Mouse (Mus musculus): Measurements from ENCODE around the gene Slc7a11. TPM values are rescaled to one million over a fixed set of nuclear protein-coding genes. Genes with fewer than 3 reads are reported as not detected.

Gene Slc7a11
- polyA plus RNA-seq, 1 experiment from 2014 or later = 0.24 TPM

GRCm38 (mm10) chr3:50347081-50347480 is 96.3 kb downstream of the Slc7a11 start:
- no peaks in the 10 kb centered on the region for H3K27me3 ChIP-seq (replicated peaks)
- 28% methylated on average over 1 of the region's 1 CpGs for WGBS
- no peaks in the 10 kb centered on the region for H3K36me3 ChIP-seq
- no peak overlapping the region for H3K9ac ChIP-seq
- no peak overlapping the region for H3K4me2 ChIP-seq
- no peak overlapping the region for H3K27ac ChIP-seq
- no peaks in the 10 kb centered on the region for H3K4me1 ChIP-seq
- ATAC-seq (ENCODE audit: insufficient read depth, low FRiP score, low read depth) = peak; percentile 39; the same call in 1 of the 2 replicates
- H3K9me3 ChIP-seq = no peaks in the 10 kb centered on the region
- no peak overlapping the region for H3K4me3 ChIP-seq (replicated peaks)

- no peaks in the 10 kb centered on the region for H3K36me3 ChIP-seq
- no peak for ATAC-seq (ENCODE audit: insufficient read depth, low FRiP score, low read depth)
- 80% methylated on average over 1 of the region's 1 CpGs for WGBS
- no peaks in the 10 kb centered on the region for H3K27me3 ChIP-seq (replicated peaks)
- no peak overlapping the region for H3K27ac ChIP-seq
- no peak overlapping the region for H3K4me3 ChIP-seq (replicated peaks)
- H3K4me1 ChIP-seq = no peaks in the 10 kb centered on the region
- no peak overlapping the region for H3K4me2 ChIP-seq
- H3K9ac ChIP-seq = no peak overlapping the region
- H3K9me3 ChIP-seq = no peaks in the 10 kb centered on the region
Observed at GRCm38 (mm10) chr3:50344411-50344810, 99.0 kb downstream of the Slc7a11 start.

DNA sequence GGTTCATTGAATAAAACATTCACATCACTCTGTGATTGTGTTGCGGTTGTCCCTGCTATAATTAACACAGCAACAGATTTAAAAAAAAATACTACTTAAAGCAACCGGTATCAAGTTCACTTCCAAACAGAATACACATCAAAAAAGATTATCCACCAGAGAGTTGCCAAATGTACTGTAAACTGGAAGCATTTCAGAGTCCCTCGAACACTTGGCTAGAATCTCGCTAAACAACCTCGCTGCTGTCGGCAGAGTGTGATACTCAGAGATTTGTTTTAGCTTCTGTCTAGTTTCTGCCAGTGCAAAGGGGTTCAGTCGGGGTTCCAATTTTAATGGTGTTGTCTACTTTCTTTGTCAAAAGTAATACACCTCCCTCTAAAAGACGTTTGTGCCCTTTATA is 118.9 kb downstream of the Slc7a11 start:
- H3K9ac ChIP-seq = no peak overlapping the region

DNA sequence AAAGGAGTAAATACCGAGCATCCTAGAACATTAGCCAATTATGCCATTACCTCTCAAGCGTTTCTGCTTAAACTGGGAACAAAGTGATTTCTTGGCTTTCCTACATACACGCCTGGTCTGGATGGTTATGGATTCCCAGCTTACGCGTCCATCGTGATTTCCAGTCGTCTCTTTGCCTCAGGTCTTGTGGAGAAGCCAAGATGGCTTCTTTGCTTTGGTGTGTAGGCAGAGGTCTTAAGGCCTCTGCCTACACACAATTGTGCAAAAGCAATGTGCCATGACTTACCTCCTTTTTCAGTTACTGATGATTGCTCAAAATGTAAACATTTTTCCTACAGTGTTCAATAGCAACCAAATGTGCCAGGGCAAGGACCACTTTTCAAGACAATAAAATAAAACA is 119.5 kb downstream of the Slc7a11 start:
- Histone ChIP-seq H3K27me3 (replicated peaks) (no peaks in the 10 kb centered on the region), H3K4me1 (no peaks in the 10 kb centered on the region), H3K9me3 (no peaks in the 10 kb centered on the region), H3K4me2 (no peak overlapping the region), H3K36me3 (no peaks in the 10 kb centered on the region), H3K27ac (no peak overlapping the region), H3K9ac (no peak overlapping the region), H3K4me3 (replicated peaks) (no peak overlapping the region)
- 86% methylated on average over 7 of the region's 7 CpGs for WGBS
- no peak for ATAC-seq (ENCODE audit: insufficient read depth, low FRiP score, low read depth)

More for the DNA sequence above, 118.9 kb downstream of the Slc7a11 start:
- no peaks in the 10 kb centered on the region for H3K36me3 ChIP-seq
- no peaks in the 10 kb centered on the region for H3K4me1 ChIP-seq
- no peak for ATAC-seq (ENCODE audit: insufficient read depth, low FRiP score, low read depth)
- no peak overlapping the region for H3K27ac ChIP-seq
- WGBS = 56% methylated on average over 8 of the region's 8 CpGs
- H3K4me3 ChIP-seq (replicated peaks) = no peak overlapping the region
- no peaks in the 10 kb centered on the region for H3K27me3 ChIP-seq (replicated peaks)
- H3K4me2 ChIP-seq = no peak overlapping the region
- H3K9me3 ChIP-seq = no peaks in the 10 kb centered on the region

DNA sequence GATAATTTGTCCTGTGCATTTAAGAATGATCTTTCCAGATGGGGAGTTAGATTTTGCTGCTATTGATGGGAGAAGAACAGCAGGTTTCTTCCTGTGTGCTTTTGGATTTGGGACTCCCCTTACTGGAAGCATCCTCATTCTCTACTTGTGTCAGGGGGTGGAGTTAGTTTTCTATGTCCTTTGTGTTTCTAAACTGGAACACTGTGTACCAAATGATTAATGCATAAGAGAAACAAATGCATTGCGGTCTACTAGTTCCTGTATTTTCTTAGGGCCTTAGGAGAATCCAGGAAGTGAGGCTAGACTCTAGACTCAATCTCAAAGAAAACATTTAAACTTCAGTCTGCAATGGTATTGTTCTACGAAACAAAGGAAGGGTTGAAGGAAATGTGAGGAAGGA is 122.6 kb downstream of the Slc7a11 start:
- Histone ChIP-seq H3K27me3 (replicated peaks) (no peaks in the 10 kb centered on the region), H3K4me2 (no peak overlapping the region), H3K4me1 (no peaks in the 10 kb centered on the region), H3K27ac (no peak overlapping the region), H3K9ac (no peak overlapping the region), H3K4me3 (replicated peaks) (no peak overlapping the region), H3K36me3 (no peaks in the 10 kb centered on the region), H3K9me3 (no peaks in the 10 kb centered on the region)
- 67% methylated on average over 2 of the region's 2 CpGs for WGBS
- ATAC-seq (ENCODE audit: insufficient read depth, low FRiP score, low read depth) = no peak

DNA sequence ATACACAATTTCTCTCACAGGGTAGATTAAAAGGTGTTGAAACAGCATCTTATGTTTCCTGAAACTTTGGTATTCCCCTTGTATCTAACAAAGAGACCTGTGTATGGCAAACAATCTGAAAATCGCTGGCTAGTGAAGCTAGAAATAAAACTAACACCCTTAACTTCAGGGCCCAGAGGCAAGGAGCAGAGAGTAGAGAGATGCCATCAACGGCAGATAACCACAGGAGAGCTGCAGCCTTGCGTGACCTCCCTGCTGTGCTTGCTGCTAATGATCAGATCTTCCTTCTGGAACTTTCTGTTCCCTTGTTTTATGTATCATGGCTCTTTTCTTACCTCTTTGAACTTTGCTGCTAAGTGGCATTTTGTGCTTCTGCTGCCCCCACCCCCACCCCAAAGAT is 125.3 kb downstream of the Slc7a11 start:
- no peaks in the 10 kb centered on the region for H3K9me3 ChIP-seq
- 69% methylated on average over 3 of the region's 3 CpGs for WGBS
- no peak for ATAC-seq (ENCODE audit: insufficient read depth, low FRiP score, low read depth)
- no peak overlapping the region for H3K9ac ChIP-seq
- no peaks in the 10 kb centered on the region for H3K27me3 ChIP-seq (replicated peaks)
- H3K27ac ChIP-seq = no peak overlapping the region
- no peaks in the 10 kb centered on the region for H3K36me3 ChIP-seq
- H3K4me1 ChIP-seq = no peaks in the 10 kb centered on the region
- no peak overlapping the region for H3K4me2 ChIP-seq
- H3K4me3 ChIP-seq (replicated peaks) = no peak overlapping the region

- H3K4me2 ChIP-seq = no peak overlapping the region
- no peaks in the 10 kb centered on the region for H3K36me3 ChIP-seq
- no peaks in the 10 kb centered on the region for H3K9me3 ChIP-seq
- no peak overlapping the region for H3K9ac ChIP-seq
- no peaks in the 10 kb centered on the region for H3K27me3 ChIP-seq (replicated peaks)
- no peak overlapping the region for H3K27ac ChIP-seq
- no peak for ATAC-seq (ENCODE audit: insufficient read depth, low FRiP score, low read depth)
- no peak overlapping the region for H3K4me3 ChIP-seq (replicated peaks)
- WGBS = 67% methylated on average over 3 of the region's 3 CpGs
- H3K4me1 ChIP-seq = no peaks in the 10 kb centered on the region
Observed at GRCm38 (mm10) chr3:50313816-50314215, 129.6 kb downstream of the Slc7a11 start.

GRCm38 (mm10) chr3:50307339-50308327 is 135.8 kb downstream of the Slc7a11 start:
- no peaks in the 10 kb centered on the region for H3K36me3 ChIP-seq
- no peaks in the 10 kb centered on the region for H3K27me3 ChIP-seq (replicated peaks)
- H3K27ac ChIP-seq = no peak overlapping the region
- H3K4me1 ChIP-seq = no peaks in the 10 kb centered on the region
- WGBS = 61% methylated on average over 14 of the region's 14 CpGs
- no peak for ATAC-seq (ENCODE audit: insufficient read depth, low FRiP score, low read depth)
- H3K9me3 ChIP-seq = no peaks in the 10 kb centered on the region
- no peak overlapping the region for H3K9ac ChIP-seq
- no peak overlapping the region for H3K4me2 ChIP-seq
- no peak overlapping the region for H3K4me3 ChIP-seq (replicated peaks)

GRCm38 (mm10) chr3:50306334-50306733 is 137.1 kb downstream of the Slc7a11 start:
- WGBS = 85% methylated on average over 8 of the region's 8 CpGs
- no peak for ATAC-seq (ENCODE audit: insufficient read depth, low FRiP score, low read depth)
- no peaks in the 10 kb centered on the region for H3K4me1 ChIP-seq
- H3K27me3 ChIP-seq (replicated peaks) = no peaks in the 10 kb centered on the region
- no peak overlapping the region for H3K4me2 ChIP-seq
- H3K27ac ChIP-seq = no peak overlapping the region
- no peaks in the 10 kb centered on the region for H3K9me3 ChIP-seq
- no peak overlapping the region for H3K9ac ChIP-seq
- no peak overlapping the region for H3K4me3 ChIP-seq (replicated peaks)
- H3K36me3 ChIP-seq = no peaks in the 10 kb centered on the region

DNA sequence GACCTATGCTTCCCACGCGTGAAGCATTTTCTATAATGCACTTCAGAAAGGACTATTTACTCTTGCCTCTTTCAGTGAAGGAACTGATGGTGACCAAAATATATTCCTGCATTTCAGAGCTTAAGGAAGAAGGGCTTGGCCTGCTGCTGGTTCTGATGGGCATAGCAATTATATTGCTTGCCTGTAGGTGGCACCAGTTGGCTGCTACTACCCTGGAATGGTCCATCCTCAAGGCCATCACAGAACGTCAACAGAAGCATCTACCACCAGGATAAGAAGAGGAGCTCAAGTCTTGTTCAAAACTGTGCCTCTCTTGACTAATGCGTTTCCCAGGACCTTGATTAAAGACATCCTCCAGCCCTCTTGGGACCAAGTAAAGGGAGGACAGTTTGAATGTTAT is 139.3 kb downstream of the Slc7a11 start:
- no peak overlapping the region for H3K27ac ChIP-seq
- H3K9me3 ChIP-seq = no peaks in the 10 kb centered on the region
- H3K27me3 ChIP-seq (replicated peaks) = no peaks in the 10 kb centered on the region
- no peaks in the 10 kb centered on the region for H3K4me1 ChIP-seq
- no peak overlapping the region for H3K4me3 ChIP-seq (replicated peaks)
- ATAC-seq (ENCODE audit: insufficient read depth, low FRiP score, low read depth) = no peak
- WGBS = 57% methylated on average over 4 of the region's 4 CpGs
- no peak overlapping the region for H3K9ac ChIP-seq
- no peak overlapping the region for H3K4me2 ChIP-seq
- H3K36me3 ChIP-seq = no peaks in the 10 kb centered on the region

DNA sequence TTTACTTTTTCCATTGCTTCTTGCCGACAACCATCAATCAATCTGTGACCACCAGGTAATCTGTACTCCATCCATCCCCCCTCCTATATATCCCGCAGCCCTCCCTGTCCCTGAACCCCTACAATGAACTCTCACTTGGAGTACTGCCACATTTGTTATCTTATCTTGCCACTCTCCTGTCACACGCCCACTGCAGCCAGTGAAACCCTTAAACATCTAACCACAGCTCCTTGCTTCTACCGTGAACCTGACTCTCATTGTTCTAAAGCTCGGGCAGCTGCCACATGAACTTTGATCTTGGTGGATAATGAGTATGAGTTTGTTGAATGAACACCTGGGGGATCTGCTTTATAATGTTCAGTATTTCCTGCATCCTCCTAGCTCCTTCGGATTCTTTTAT is 140.8 kb downstream of the Slc7a11 start:
- Histone ChIP-seq H3K9ac (no peak overlapping the region), H3K9me3 (no peaks in the 10 kb centered on the region), H3K4me3 (replicated peaks) (no peak overlapping the region), H3K4me1 (no peaks in the 10 kb centered on the region), H3K27me3 (replicated peaks) (no peaks in the 10 kb centered on the region), H3K27ac (no peak overlapping the region), H3K36me3 (no peaks in the 10 kb centered on the region), H3K4me2 (no peak overlapping the region)
- WGBS = 40% methylated on average over 6 of the region's 6 CpGs
- no peak for ATAC-seq (ENCODE audit: insufficient read depth, low FRiP score, low read depth)

GRCm38 (mm10) chr3:50300952-50301303 is 142.5 kb downstream of the Slc7a11 start:
- no peak for ATAC-seq (ENCODE audit: insufficient read depth, low FRiP score, low read depth)
- no peaks in the 10 kb centered on the region for H3K9me3 ChIP-seq
- no peak overlapping the region for H3K4me3 ChIP-seq (replicated peaks)
- no peaks in the 10 kb centered on the region for H3K27me3 ChIP-seq (replicated peaks)
- H3K4me2 ChIP-seq = no peak overlapping the region
- no peak overlapping the region for H3K27ac ChIP-seq
- 4% methylated on average over 4 of the region's 4 CpGs for WGBS
- H3K9ac ChIP-seq = no peak overlapping the region
- H3K36me3 ChIP-seq = no peaks in the 10 kb centered on the region
- no peaks in the 10 kb centered on the region for H3K4me1 ChIP-seq
